Mouse (Mus musculus): Measurements from ENCODE around the gene Hfe2. TPM values are rescaled to one million over a fixed set of nuclear protein-coding genes. Genes with fewer than 3 reads are reported as not detected.

The Hfe2 gene
- polyA plus RNA-seq, 1 experiment from 2014 or later: 1.2 TPM

DNA sequence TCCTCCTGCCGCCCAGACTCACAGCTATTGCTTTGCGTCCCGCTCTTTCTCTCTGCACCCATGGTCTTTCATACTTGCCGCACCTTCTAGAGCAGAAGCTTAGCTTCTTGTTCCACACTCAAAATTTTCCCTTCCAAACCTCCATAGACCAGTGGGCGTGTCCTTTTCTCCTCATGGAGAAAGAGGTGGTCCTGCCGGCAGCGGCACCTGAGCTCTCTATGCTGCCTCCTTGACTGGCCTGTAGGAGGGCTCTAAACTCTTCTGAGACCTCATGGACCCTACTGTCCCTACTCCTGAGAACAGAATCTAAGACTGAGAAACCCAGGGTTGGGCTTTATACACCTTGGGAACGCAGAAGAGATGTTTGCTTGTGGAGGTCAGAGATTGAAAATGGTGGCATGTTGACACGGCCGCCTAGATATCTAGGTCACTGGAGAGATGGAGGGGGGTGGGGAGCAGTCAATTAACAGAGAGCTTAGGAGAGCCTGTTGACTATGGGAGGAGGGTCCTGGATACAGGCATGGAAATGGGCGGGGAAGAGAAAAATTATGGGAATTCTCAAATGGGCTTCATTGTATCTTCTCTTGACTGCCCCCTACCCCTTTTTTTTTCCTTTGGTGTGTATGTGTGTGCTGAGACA, 45.1 kb downstream of the Hfe2 start:
- H3K4me3 ChIP-seq (ENCODE audit: low read depth, low read length): no peak overlapping the region
- DNase-seq (ENCODE audit: low spot score): no peak

GRCm38 (mm10) chr3:96570643-96571042, 45.7 kb downstream of the Hfe2 start:
- Histone ChIP-seq H3K9me3 (replicated peaks; ENCODE audit: control insufficient read depth, low read length) (no peaks in the 10 kb centered on the region), H3K36me3 (replicated peaks; ENCODE audit: control insufficient read depth, insufficient read depth, low read depth, low read length) (no peaks in the 10 kb centered on the region), H3K4me1 (ENCODE audit: control insufficient read depth, insufficient read depth, low read length) (no peaks in the 10 kb centered on the region), H3K4me3 (ENCODE audit: low read depth, low read length) (no peak overlapping the region), H3K27me3 (ENCODE audit: control insufficient read depth, insufficient read depth, low read length) (no peaks in the 10 kb centered on the region), H3K9ac (replicated peaks; ENCODE audit: low read length) (no peak overlapping the region), H3K4me2 (ENCODE audit: low read depth, low read length) (no peak overlapping the region), H3K27ac (replicated peaks; ENCODE audit: low read depth, low read length) (no peak overlapping the region)
- WGBS: 68% methylated on average over 7 of the region's 7 CpGs
- DNase-seq (ENCODE audit: low spot score) (no peak), ATAC-seq (replicated peaks; ENCODE audit: insufficient number of reproducible peaks, low FRiP score, low TSS enrichment, low read depth) (no peak)

More for the DNA sequence above, 45.1 kb downstream of the Hfe2 start:
- Histone ChIP-seq H3K4me1 (ENCODE audit: control insufficient read depth, insufficient read depth, low read length) (no peaks in the 10 kb centered on the region), H3K36me3 (replicated peaks; ENCODE audit: control insufficient read depth, insufficient read depth, low read depth, low read length) (no peaks in the 10 kb centered on the region), H3K9me3 (replicated peaks; ENCODE audit: control insufficient read depth, low read length) (no peaks in the 10 kb centered on the region), H3K27ac (replicated peaks; ENCODE audit: low read depth, low read length) (no peak overlapping the region), H3K4me2 (ENCODE audit: low read depth, low read length) (no peak overlapping the region), H3K27me3 (ENCODE audit: control insufficient read depth, insufficient read depth, low read length) (no peaks in the 10 kb centered on the region), H3K9ac (replicated peaks; ENCODE audit: low read length) (no peak overlapping the region)
- ATAC-seq (replicated peaks; ENCODE audit: insufficient number of reproducible peaks, low FRiP score, low TSS enrichment, low read depth): no peak
- 86% methylated on average over 11 of the region's 11 CpGs for WGBS

GRCm38 (mm10) chr3:96571336-96571735, 46.4 kb downstream of the Hfe2 start:
- DNase-seq (ENCODE audit: low spot score): no peak
- no peaks in the 10 kb centered on the region for H3K4me1 ChIP-seq (ENCODE audit: control insufficient read depth, insufficient read depth, low read length)
- H3K9ac ChIP-seq (replicated peaks; ENCODE audit: low read length): no peak overlapping the region
- WGBS: 78% methylated on average over 2 of the region's 2 CpGs
- H3K36me3 ChIP-seq (replicated peaks; ENCODE audit: control insufficient read depth, insufficient read depth, low read depth, low read length): no peaks in the 10 kb centered on the region
- ATAC-seq (replicated peaks; ENCODE audit: insufficient number of reproducible peaks, low FRiP score, low TSS enrichment, low read depth): no peak
- no peak overlapping the region for H3K4me3 ChIP-seq (ENCODE audit: low read depth, low read length)
- H3K9me3 ChIP-seq (replicated peaks; ENCODE audit: control insufficient read depth, low read length): no peaks in the 10 kb centered on the region
- no peaks in the 10 kb centered on the region for H3K27me3 ChIP-seq (ENCODE audit: control insufficient read depth, insufficient read depth, low read length)
- no peak overlapping the region for H3K4me2 ChIP-seq (ENCODE audit: low read depth, low read length)
- H3K27ac ChIP-seq (replicated peaks; ENCODE audit: low read depth, low read length): no peak overlapping the region

GRCm38 (mm10) chr3:96571896-96572698, 47.1 kb downstream of the Hfe2 start:
- H3K27ac ChIP-seq (replicated peaks; ENCODE audit: low read depth, low read length): no peak overlapping the region
- WGBS: 75% methylated on average over 16 of the region's 16 CpGs

DNA sequence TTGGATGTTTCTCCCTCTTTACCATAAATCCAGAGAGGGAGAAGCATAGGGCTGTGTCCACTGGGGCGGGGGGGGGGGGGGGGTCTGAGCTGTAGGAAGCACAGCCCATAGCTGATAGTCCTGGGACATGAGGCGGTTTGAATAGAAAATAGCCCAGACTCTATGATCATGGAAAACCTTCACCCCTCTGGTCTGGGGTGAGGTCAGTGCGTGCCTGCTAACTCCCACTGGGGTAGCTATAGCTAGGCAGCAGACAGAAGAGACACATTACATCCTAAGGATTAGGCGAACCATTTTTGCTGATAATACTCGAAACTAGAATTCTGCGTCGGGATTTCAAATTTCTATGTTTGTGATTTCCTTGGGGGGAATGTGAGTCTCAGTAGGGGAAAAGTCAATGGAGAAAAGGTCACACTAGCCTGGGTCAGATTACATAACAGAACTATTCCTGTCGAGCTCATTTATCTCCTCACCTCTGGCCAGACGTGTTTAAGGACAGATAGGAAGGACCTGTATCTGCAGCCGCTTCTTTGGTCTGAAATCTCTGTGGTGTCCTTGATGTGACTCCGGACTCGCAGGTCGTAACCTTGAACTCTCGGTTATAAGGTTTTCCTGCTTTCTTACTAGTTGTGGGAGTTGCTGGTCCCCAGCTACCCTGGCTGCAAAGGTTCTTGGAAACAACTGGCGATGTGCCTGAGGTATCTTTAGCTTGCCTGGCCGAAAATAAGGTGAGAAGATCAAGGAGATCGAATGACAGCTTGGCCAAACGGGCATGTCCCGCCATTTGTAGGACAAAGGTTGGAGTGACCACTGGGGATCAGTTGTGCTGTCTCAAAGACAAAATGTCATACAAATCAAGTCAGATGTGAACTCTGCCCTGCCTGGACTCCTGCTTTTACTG, 48.9 kb downstream of the Hfe2 start:
- no peak for ATAC-seq (replicated peaks; ENCODE audit: insufficient number of reproducible peaks, low FRiP score, low TSS enrichment, low read depth)
- WGBS: 66% methylated on average over 18 of the region's 19 CpGs

More at GRCm38 (mm10) chr3:96571896-96572698, 47.1 kb downstream of the Hfe2 start:
- H3K9ac ChIP-seq (replicated peaks; ENCODE audit: low read length): no peak overlapping the region
- DNase-seq (ENCODE audit: low spot score) (no peak), ATAC-seq (replicated peaks; ENCODE audit: insufficient number of reproducible peaks, low FRiP score, low TSS enrichment, low read depth) (no peak)
- no peaks in the 10 kb centered on the region for H3K36me3 ChIP-seq (replicated peaks; ENCODE audit: control insufficient read depth, insufficient read depth, low read depth, low read length)
- H3K9me3 ChIP-seq (replicated peaks; ENCODE audit: control insufficient read depth, low read length): no peaks in the 10 kb centered on the region
- H3K4me3 ChIP-seq (ENCODE audit: low read depth, low read length): no peak overlapping the region
- no peaks in the 10 kb centered on the region for H3K27me3 ChIP-seq (ENCODE audit: control insufficient read depth, insufficient read depth, low read length)
- H3K4me1 ChIP-seq (ENCODE audit: control insufficient read depth, insufficient read depth, low read length): no peaks in the 10 kb centered on the region
- no peak overlapping the region for H3K4me2 ChIP-seq (ENCODE audit: low read depth, low read length)

GRCm38 (mm10) chr3:96575272-96575984, 50.5 kb downstream of the Hfe2 start:
- no peak overlapping the region for H3K27ac ChIP-seq (replicated peaks; ENCODE audit: low read depth, low read length)
- H3K9ac ChIP-seq (replicated peaks; ENCODE audit: low read length): no peak overlapping the region
- H3K36me3 ChIP-seq (replicated peaks; ENCODE audit: control insufficient read depth, insufficient read depth, low read depth, low read length): no peaks in the 10 kb centered on the region
- H3K4me2 ChIP-seq (ENCODE audit: low read depth, low read length): no peak overlapping the region
- no peak overlapping the region for H3K4me3 ChIP-seq (ENCODE audit: low read depth, low read length)
- DNase-seq (ENCODE audit: low spot score): no peak
- 84% methylated on average over 8 of the region's 8 CpGs for WGBS
- H3K4me1 ChIP-seq (ENCODE audit: control insufficient read depth, insufficient read depth, low read length): no peaks in the 10 kb centered on the region; the same call in 1 of the 2 replicates
- ATAC-seq (replicated peaks; ENCODE audit: insufficient number of reproducible peaks, low FRiP score, low TSS enrichment, low read depth): no peak
- H3K27me3 ChIP-seq (ENCODE audit: control insufficient read depth, insufficient read depth, low read length): no peaks in the 10 kb centered on the region
- no peaks in the 10 kb centered on the region for H3K9me3 ChIP-seq (replicated peaks; ENCODE audit: control insufficient read depth, low read length)

More for the DNA sequence above, 48.9 kb downstream of the Hfe2 start:
- Histone ChIP-seq H3K4me3 (ENCODE audit: low read depth, low read length) (no peak overlapping the region), H3K9ac (replicated peaks; ENCODE audit: low read length) (no peak overlapping the region), H3K36me3 (replicated peaks; ENCODE audit: control insufficient read depth, insufficient read depth, low read depth, low read length) (no peaks in the 10 kb centered on the region), H3K4me2 (ENCODE audit: low read depth, low read length) (no peak overlapping the region), H3K9me3 (replicated peaks; ENCODE audit: control insufficient read depth, low read length) (no peaks in the 10 kb centered on the region), H3K4me1 (ENCODE audit: control insufficient read depth, insufficient read depth, low read length) (no peaks in the 10 kb centered on the region), H3K27me3 (ENCODE audit: control insufficient read depth, insufficient read depth, low read length) (no peaks in the 10 kb centered on the region), H3K27ac (replicated peaks; ENCODE audit: low read depth, low read length) (no peak overlapping the region)
- no peak for DNase-seq (ENCODE audit: low spot score)

DNA sequence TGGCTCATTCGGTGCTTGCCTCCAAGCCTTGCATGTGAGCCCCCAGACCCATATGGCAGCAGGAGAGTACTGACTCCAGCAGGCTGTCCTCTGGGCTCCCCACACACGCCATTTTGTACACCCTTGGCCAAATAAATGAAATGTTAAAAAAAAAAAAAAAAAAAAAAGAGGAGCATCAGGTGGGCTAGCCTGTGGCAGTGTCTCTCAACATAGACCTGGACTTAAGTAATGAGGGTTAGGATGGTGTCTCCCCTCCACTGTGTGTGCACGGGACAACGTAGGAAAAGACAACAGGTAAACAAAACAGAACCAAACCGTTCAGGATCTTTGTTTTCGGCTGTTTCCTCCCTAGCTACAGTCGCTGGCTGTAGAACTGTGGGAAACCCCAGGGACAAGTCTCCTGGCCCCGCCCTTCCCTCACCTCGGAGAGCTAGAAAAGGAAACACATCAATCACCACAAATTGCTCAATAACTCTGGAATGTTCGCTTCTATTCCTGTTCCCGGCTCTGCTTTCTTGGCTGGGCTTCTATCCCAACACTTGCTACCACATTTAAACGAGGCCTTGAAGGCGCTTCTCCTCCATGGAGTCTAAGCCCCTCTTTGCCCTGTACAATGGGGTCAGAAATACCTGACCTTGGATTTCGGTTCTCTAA, 51.2 kb downstream of the Hfe2 start:
- no peak overlapping the region for H3K4me2 ChIP-seq (ENCODE audit: low read depth, low read length)
- no peak overlapping the region for H3K9ac ChIP-seq (replicated peaks; ENCODE audit: low read length)

More for the DNA sequence above, 51.2 kb downstream of the Hfe2 start:
- Histone ChIP-seq H3K36me3 (replicated peaks; ENCODE audit: control insufficient read depth, insufficient read depth, low read depth, low read length) (no peaks in the 10 kb centered on the region), H3K4me1 (ENCODE audit: control insufficient read depth, insufficient read depth, low read length) (no peaks in the 10 kb centered on the region; the same call in 1 of the 2 replicates), H3K4me3 (ENCODE audit: low read depth, low read length) (no peak overlapping the region), H3K27ac (replicated peaks; ENCODE audit: low read depth, low read length) (no peak overlapping the region), H3K27me3 (ENCODE audit: control insufficient read depth, insufficient read depth, low read length) (no peaks in the 10 kb centered on the region), H3K9me3 (replicated peaks; ENCODE audit: control insufficient read depth, low read length) (no peaks in the 10 kb centered on the region)
- WGBS: 55% methylated on average over 14 of the region's 14 CpGs
- ATAC-seq (replicated peaks; ENCODE audit: insufficient number of reproducible peaks, low FRiP score, low TSS enrichment, low read depth) (no peak; the same call in 1 of the 2 replicates), DNase-seq (ENCODE audit: low spot score) (no peak)

Measured in embryonic facial prominence, embryonic 11.5 days (tissue).